Mouse (Mus musculus) layer of hippocampus, adult 6 months (tissue): Measurements from ENCODE around the gene Rpsa. TPM values are rescaled to one million over a fixed set of nuclear protein-coding genes. Genes with fewer than 3 reads are reported as not detected.

ENCODE experiments used
- long read RNA-seq, 2 experiments: library from polyadenylated mRNA; unstranded; transcript quantifications; one replicate each; pipeline ENCODE4 v2.0.0; 2019 to 2020
- polyA plus RNA-seq: library from polyadenylated mRNA; unstranded; fragments of <200 nt; fragmentation: Nextera tagmentation; gene quantifications from 2 replicates; pipeline ENCODE4 v1.2.3, GENCODE M21; 2021

Gene Rpsa
- polyA plus RNA-seq = 536 and 612 TPM in 2 replicates
- long read RNA-seq, experiment 1, transcript Rpsa-201 (7 exons, 1,938 nt) = major isoform, 553 of 676 reads
- long read RNA-seq, experiment 1, transcript Rpsa-204 (6 exons, 1,599 nt) = minor isoform, 39 of 676 reads
- long read RNA-seq, experiment 1, partial matches to known transcripts = 66 of 676 reads
- long read RNA-seq, experiment 1, other reads (novel, unspliced or antisense) = 18 of 676 reads
- long read RNA-seq, experiment 2, transcript Rpsa-204 (6 exons, 1,599 nt) = minor isoform, 24 of 242 reads
- long read RNA-seq, experiment 2, transcript Rpsa-201 (7 exons, 1,938 nt) = major isoform, 192 of 242 reads
- long read RNA-seq, experiment 2, partial matches to known transcripts = 4 of 242 reads
- long read RNA-seq, experiment 2, other reads (novel, unspliced or antisense) = 21 of 242 reads

GRCm38 (mm10) chr9:120127538-120128251 lies at the start of gene Rpsa:
Rpsa (plus strand) TSS chr9:120127689.

GRCm38 (mm10) chr9:120091696-120092238 lies 35.7 kb upstream of the Rpsa start, which contains the start of gene Ccr8:
Ccr8 (plus strand) TSS chr9:120092114.

GRCm38 (mm10) chr9:120110211-120111018 lies 17.1 kb upstream of the Rpsa start, which contains the start of gene Slc25a38:
Slc25a38 (plus strand) TSS chr9:120110374.

GRCm38 (mm10) chr9:120149222-120149828 lies 21.8 kb downstream of the Rpsa start, which contains the start of gene Mobp:
Mobp (plus strand) TSS chr9:120149707.

Other genes starting within 250 kb of the Rpsa start
- 21.7 and 24.9 TPM in 2 replicates for gene Wdr48, start 232.8 kb upstream of the Rpsa start, polyA plus RNA-seq
- gene Gorasp1, start 190.1 kb upstream of the Rpsa start, polyA plus RNA-seq = 11.7 and 12.3 TPM in 2 replicates
- gene Ttc21a, start 190.1 kb upstream of the Rpsa start, polyA plus RNA-seq = 0.54 and 1.3 TPM in 2 replicates
- gene Csrnp1, start 143.0 kb upstream of the Rpsa start, polyA plus RNA-seq = 1.5 and 1.7 TPM in 2 replicates
- not detected in 2 replicates for gene Xirp1, start 104.1 kb upstream of the Rpsa start, polyA plus RNA-seq
- 49.5 and 52.8 TPM in 2 replicates for gene Cx3cr1, start 57.8 kb upstream of the Rpsa start, polyA plus RNA-seq
- not detected in 2 replicates for gene Ccr8, start 35.6 kb upstream of the Rpsa start, polyA plus RNA-seq
- gene Slc25a38, start 17.3 kb upstream of the Rpsa start, polyA plus RNA-seq = 17.8 and 18.6 TPM in 2 replicates
- 133 and 154 TPM in 2 replicates for gene Mobp, start 22.0 kb downstream of the Rpsa start, polyA plus RNA-seq
- 7.2 and 7.5 TPM in 2 replicates for gene Myrip, start 173.8 kb downstream of the Rpsa start, polyA plus RNA-seq